Mouse (Mus musculus): ENCODE data around the gene Parva.

- TF ChIP-seq CTCF (IDR thresholded peaks at IDR 0.05; ENCODE audit: control insufficient read depth, insufficient read depth, insufficient read length) = no peak
- TF ChIP-seq MYOG (IDR thresholded peaks at IDR 0.05; ENCODE audit: control insufficient read depth, extremely low read depth, insufficient read length) = no peak
- TF ChIP-seq CEBPB (IDR thresholded peaks at IDR 0.05; ENCODE audit: low read depth) = no peak
- no peak for TF ChIP-seq USF1 (IDR thresholded peaks at IDR 0.05; ENCODE audit: low read depth)
Measured at GRCm38 (mm10) chr7:112426811-112427210, 494 bp upstream of the Parva start.
